Mouse (Mus musculus) lung, embryonic 16.5 days (tissue): ENCODE data around the gene Spry2. TPM values are rescaled to one million over a fixed set of nuclear protein-coding genes. Genes with fewer than 3 reads are reported as not detected.

Experiments
- ATAC-seq: fragments of 200-750 bp; cut with Nextera tagmentation; 2 replicates; pipeline ENCODE4 v1.8.0; 2017; ENCODE audit warnings: low read depth, mild to moderate bottlenecking, moderate library complexity
- H3K27ac ChIP-seq: fragments of 300-500 bp; sonication (generic); 2 replicates; pipeline ENCODE4 v1.5.1; 2014; ENCODE audit warnings: mild to moderate bottlenecking, control low read depth, low read length
- H3K27me3 ChIP-seq: fragments of 300-500 bp; sonication (generic); 2 replicates; pipeline ENCODE4 v1.6.1; 2014; ENCODE audit warnings: low read depth, low read length, mixed read lengths; ENCODE audit not compliant: control insufficient read depth, insufficient read depth
- H3K36me3 ChIP-seq: fragments of 300-500 bp; sonication (generic); 2 replicates; pipeline ENCODE4 v1.6.1; 2014; ENCODE audit warnings: low read length; ENCODE audit not compliant: control insufficient read depth, insufficient read depth
- H3K4me1 ChIP-seq: fragments of 300-500 bp; sonication (generic); replicated peaks from 2 replicates; pipeline ENCODE4 v1.6.1; 2014; ENCODE audit warnings: low read length, mixed read lengths; ENCODE audit not compliant: control insufficient read depth, insufficient read depth
- H3K4me2 ChIP-seq: fragments of 300-500 bp; sonication (generic); 2 replicates; pipeline ENCODE4 v1.6.1; 2014; ENCODE audit warnings: low read depth, low read length, control low read depth
- H3K4me3 ChIP-seq: fragments of 300-500 bp; sonication (generic); 2 replicates; pipeline ENCODE4 v1.5.1; 2014; ENCODE audit warnings: mild to moderate bottlenecking, low read length, control low read depth
- H3K9ac ChIP-seq: fragments of 300-500 bp; sonication (generic); 2 replicates; pipeline ENCODE4 v1.6.1; 2014; ENCODE audit warnings: low read length, control low read depth
- H3K9me3 ChIP-seq: fragments of 300-500 bp; sonication (generic); 2 replicates; pipeline ENCODE4 v1.6.1; 2016; ENCODE audit warnings: low read length; ENCODE audit not compliant: control insufficient read depth
- WGBS: fragments of 180-500 bp; shearing (Covaris S2); extraction: QIAGEN DNeasy Blood & Tissue Kit; methylation state at CpG from one replicate; pipeline ENCODE4 v1.1.7; 2014; 5-methylcytosine and 5-hydroxymethylcytosine counted together
- polyA plus RNA-seq: library from polyadenylated mRNA; unstranded; fragments of >200 nt; fragmentation: Nextera tagmentation; extraction: Ambion mirVana; gene quantifications from 2 replicates; pipeline ENCODE4 v1.2.1, GENCODE M21; 2015

Gene Spry2
- polyA plus RNA-seq, 1 experiment from 2014 or later, result 61.7 TPM

- Histone ChIP-seq H3K4me2 (no peak overlapping the region), H3K27me3 (no peaks in the 10 kb centered on the region), H3K4me3 (no peak overlapping the region), H3K27ac (peak overlapping the region; percentile 56; the same call in 1 of the 2 replicates), H3K9me3 (no peaks in the 10 kb centered on the region), H3K9ac (no peak overlapping the region), H3K36me3 (no peaks in the 10 kb centered on the region), H3K4me1 (no peaks in the 10 kb centered on the region; the same call in 1 of the 2 replicates)
- 22% methylated on average over 7 of the region's 7 CpGs for WGBS
- ATAC-seq, result peak; percentile 62
Observed at GRCm38 (mm10) chr14:105851359-105852067, 45.1 kb downstream of the Spry2 start.

Other genes starting within 250 kb of the Spry2 start
- not detected in 2 replicates for gene Trim52, start 209.4 kb upstream of the Spry2 start, polyA plus RNA-seq